Comparison of ENCODE assay signal across 8 mouse cellular contexts in the genomic region with DNA sequence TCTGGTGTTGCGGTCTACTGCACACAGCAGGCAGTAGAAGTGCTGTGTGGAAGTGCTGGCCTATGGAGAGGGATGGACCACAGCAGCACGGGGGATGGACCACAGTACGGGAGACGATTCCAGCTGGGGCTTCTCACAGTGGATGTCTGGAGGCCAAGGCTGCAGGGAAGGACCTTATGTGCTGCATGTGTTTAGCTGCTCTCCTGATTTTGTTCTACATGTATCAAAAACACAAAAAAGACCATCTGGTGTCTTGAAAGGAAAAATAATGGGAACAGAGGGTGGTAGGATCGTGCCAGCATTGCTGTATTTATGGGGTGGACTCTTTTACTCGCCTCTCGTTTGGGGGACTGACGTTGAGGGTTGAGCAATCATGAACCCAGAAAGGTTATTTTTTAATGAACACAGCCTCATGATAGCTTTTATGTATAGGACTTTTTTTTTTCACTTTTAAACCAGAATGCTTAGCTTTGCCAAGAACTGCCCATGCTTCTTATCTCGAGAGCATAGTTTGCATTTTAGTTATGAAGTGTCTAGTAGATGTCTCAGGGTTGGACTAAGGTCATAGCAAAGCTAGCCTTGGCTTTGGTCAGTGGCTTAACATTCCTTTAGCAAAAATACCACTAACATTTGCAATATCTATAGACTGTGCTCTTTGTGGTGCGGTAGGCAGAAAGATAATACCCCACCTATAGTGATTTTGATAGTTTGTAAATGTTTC.
DNase-seq lines count a peak whose midpoint lies in the region; ATAC-seq lines count a peak whose summit lies in the region.
"Had no signal": no experiment of that assay in that cellular context is flagged by ENCODE, and none has a peak within 500 bp of the region (broad histone marks: within the 10 kb centered on the region; RNA-seq: fewer than 3 reads in every experiment).

No protein-coding gene starts in this region.

- no peak overlapping the region for H3K9ac ChIP-seq in heart, embryonic 15.5 days
- H3K9ac ChIP-seq: limb, embryonic 13.5 days had no signal

- DNase-seq in kidney, postnatal 14 days: peak; percentile 53
- DNase-seq in kidney, adult 9 months: no peak
- peak; percentile 13 to 16 for DNase-seq in cerebellum, postnatal 14 days
- DNase-seq in retina, embryonic 14.5 days (ENCODE audit: low spot score): peak; percentile 5
- no peak for DNase-seq in right cerebral cortex, adult 2 months (ENCODE audit: low spot score in 2 of 2)
- DNase-seq in adrenal gland, adult 18-20 months (ENCODE audit: low spot score in 2 of 2): no peak

- H3K4me2 ChIP-seq in heart, embryonic 15.5 days: no peak overlapping the region
- H3K4me2 ChIP-seq: limb, embryonic 13.5 days had no signal

- no peaks in the 10 kb centered on the region for H3K27me3 ChIP-seq in heart, embryonic 15.5 days
- H3K27me3 ChIP-seq: limb, embryonic 13.5 days had no signal

- H3K27ac ChIP-seq in heart, embryonic 15.5 days: peak overlapping the region; percentile 59
- H3K27ac ChIP-seq: limb, embryonic 13.5 days had no signal

- no peak overlapping the region for H3K4me3 ChIP-seq in heart, embryonic 15.5 days
- H3K4me3 ChIP-seq: limb, embryonic 13.5 days had no signal

- peak; percentile 74 for ATAC-seq in heart, embryonic 15.5 days (replicated peaks; ENCODE audit: insufficient number of reproducible peaks, insufficient read depth, low FRiP score, low read depth)

- H3K4me1 ChIP-seq in heart, embryonic 15.5 days (replicated peaks): peaks cover 44% of the 10 kb centered on the region

- no peaks in the 10 kb centered on the region; the same call in 1 of the 2 replicates for H3K36me3 ChIP-seq in heart, embryonic 15.5 days
- H3K36me3 ChIP-seq: limb, embryonic 13.5 days had no signal

- WGBS in heart, embryonic 15.5 days: 57% methylated on average over 10 of the region's 10 CpGs

- no peaks in the 10 kb centered on the region for H3K9me3 ChIP-seq in heart, embryonic 15.5 days (replicated peaks)
- H3K9me3 ChIP-seq: limb, embryonic 13.5 days had no signal

Comparison
In these comparisons a context has a peak if more than half of its experiments do, and no peak if none do; other contexts are left out.
1. DNase-seq: peak in kidney, postnatal 14 days (single experiment), cerebellum, postnatal 14 days (2 of 2) and retina, embryonic 14.5 days (single experiment); none in kidney, adult 9 months (single experiment), right cerebral cortex, adult 2 months (0 of 2) and adrenal gland, adult 18-20 months (0 of 2).